23 mouse cellular contexts compared by ENCODE assay signal in the genomic region with DNA sequence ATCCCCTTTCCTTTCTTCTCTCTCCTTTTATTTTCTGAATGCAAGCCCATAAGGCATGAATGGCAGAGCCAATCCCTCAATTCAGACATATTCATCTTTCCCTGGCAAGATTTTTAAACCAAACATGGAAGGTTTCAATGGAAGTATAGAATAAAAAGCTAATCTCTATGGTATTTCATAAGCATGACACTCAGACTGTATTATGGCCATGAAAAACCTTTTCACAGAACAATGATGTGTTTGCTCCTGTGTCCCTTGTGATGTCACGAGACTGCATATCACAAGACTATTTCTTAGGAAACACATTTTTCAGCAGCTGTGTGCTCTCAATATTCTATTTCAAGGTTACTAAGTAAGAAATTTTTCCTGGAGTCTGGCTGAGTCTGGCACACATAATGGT.
"Had no signal": no experiment of that assay in that cellular context is flagged by ENCODE, and none has a peak within 500 bp of the region (broad histone marks: within the 10 kb centered on the region; RNA-seq: fewer than 3 reads in every experiment).

No protein-coding gene starts in this region.

- DNase-seq: gastrocnemius, postnatal 14 days; gastrocnemius, postnatal 36 days; heart, adult 11 months; heart, adult 2 months; heart, postnatal 14 days; heart, postnatal 36 days; kidney, adult 18-20 months; kidney, adult 8-10 months; kidney, postnatal 10 days; kidney, postnatal 25 days; kidney, postnatal 4 days; layer of hippocampus, postnatal 36 days; left cerebral cortex, postnatal 4 days had no signal

- ATAC-seq: hindbrain, postnatal 0 days; intestine, embryonic 16.5 days had no signal

- H3K4me1 ChIP-seq: heart, embryonic 13.5 days; heart, embryonic 15.5 days; hindbrain, embryonic 13.5 days; hindbrain, embryonic 15.5 days; limb, embryonic 13.5 days; limb, embryonic 15.5 days had no signal

- H3K4me3 ChIP-seq: heart, adult 2 months; heart, embryonic 13.5 days; heart, embryonic 15.5 days; hindbrain, embryonic 13.5 days; hindbrain, embryonic 15.5 days; layer of hippocampus, adult 2 months; limb, embryonic 13.5 days; limb, embryonic 15.5 days had no signal

- H3K27ac ChIP-seq: heart, adult 2 months; heart, embryonic 13.5 days; heart, embryonic 15.5 days; hindbrain, embryonic 13.5 days; hindbrain, embryonic 15.5 days; hindbrain, postnatal 0 days; layer of hippocampus, adult 2 months; limb, embryonic 13.5 days; limb, embryonic 15.5 days had no signal

- H3K36me3 ChIP-seq: heart, embryonic 13.5 days; heart, embryonic 15.5 days; hindbrain, embryonic 13.5 days; hindbrain, embryonic 15.5 days; limb, embryonic 13.5 days; limb, embryonic 15.5 days had no signal

- H3K4me2 ChIP-seq: heart, embryonic 11.5 days; heart, embryonic 13.5 days; heart, embryonic 15.5 days; hindbrain, embryonic 13.5 days; hindbrain, embryonic 15.5 days; limb, embryonic 13.5 days; limb, embryonic 15.5 days had no signal

- H3K9ac ChIP-seq: heart, embryonic 13.5 days; heart, embryonic 15.5 days; hindbrain, embryonic 13.5 days; hindbrain, embryonic 15.5 days; limb, embryonic 13.5 days; limb, embryonic 15.5 days had no signal

- H3K27me3 ChIP-seq: heart, embryonic 13.5 days; heart, embryonic 15.5 days; hindbrain, embryonic 13.5 days; hindbrain, embryonic 15.5 days; limb, embryonic 13.5 days; limb, embryonic 15.5 days had no signal

- H3K9me3 ChIP-seq: heart, embryonic 13.5 days; heart, embryonic 15.5 days; hindbrain, embryonic 13.5 days; hindbrain, embryonic 15.5 days; limb, embryonic 13.5 days; limb, embryonic 15.5 days had no signal
